Mouse (Mus musculus) hindbrain, embryonic 15.5 days (tissue): Measurements from ENCODE around the gene March9. TPM values are rescaled to one million over a fixed set of nuclear protein-coding genes. Genes with fewer than 3 reads are reported as not detected.

ENCODE experiments used
- ATAC-seq: fragments of 200-750 bp; cut with Nextera tagmentation; 2 replicates; pipeline ENCODE4 v1.8.0; 2017; ENCODE audit warnings: low read depth, moderate number of reproducible peaks, moderate TSS enrichment; ENCODE audit not compliant: low FRiP score
- H3K27ac ChIP-seq: fragments of 300-500 bp; sonication (generic); replicated peaks from 2 replicates; pipeline ENCODE4 v1.5.1; 2015; ENCODE audit warnings: mild to moderate bottlenecking, inconsistent platforms
- H3K27me3 ChIP-seq: fragments of 300-500 bp; sonication (generic); 2 replicates; pipeline ENCODE4 v1.6.1; 2015; ENCODE audit warnings: control low read depth, inconsistent platforms
- H3K36me3 ChIP-seq: fragments of 300-500 bp; sonication (generic); 2 replicates; pipeline ENCODE4 v1.6.1; 2015; ENCODE audit warnings: control low read depth, inconsistent platforms
- H3K4me1 ChIP-seq: fragments of 300-500 bp; sonication (generic); replicated peaks from 2 replicates; pipeline ENCODE4 v1.6.1; 2015; ENCODE audit warnings: control low read depth, inconsistent platforms
- H3K4me2 ChIP-seq: fragments of 300-500 bp; sonication (generic); 2 replicates; pipeline ENCODE4 v1.6.1; 2015; ENCODE audit warnings: moderate library complexity, mild to moderate bottlenecking, inconsistent platforms
- H3K4me3 ChIP-seq: fragments of 300-500 bp; sonication (generic); 2 replicates; pipeline ENCODE4 v1.5.1; 2015; ENCODE audit warnings: mild to moderate bottlenecking, inconsistent platforms
- H3K9ac ChIP-seq: fragments of 300-500 bp; sonication (generic); 2 replicates; pipeline ENCODE4 v1.6.1; 2015; ENCODE audit warnings: inconsistent platforms
- H3K9me3 ChIP-seq: fragments of 300-500 bp; sonication (generic); 2 replicates; pipeline ENCODE4 v1.6.1; 2016; ENCODE audit warnings: control low read depth, inconsistent platforms
- whole genome bisulfite sequencing: fragments of 180-500 bp; shearing (Covaris S2); methylation state at CpG from one replicate; pipeline ENCODE4 v1.1.7; 2015; 5-methylcytosine and 5-hydroxymethylcytosine counted together
- polyA plus RNA-seq: library from polyadenylated mRNA; unstranded; fragments of >200 nt; fragmentation: Nextera tagmentation; extraction: Ambion mirVana; gene quantifications from 2 replicates; pipeline ENCODE4 v1.2.1, GENCODE M21; 2015

Gene March9
- polyA plus RNA-seq, 1 experiment from 2014 or later = 8.4 TPM

DNA sequence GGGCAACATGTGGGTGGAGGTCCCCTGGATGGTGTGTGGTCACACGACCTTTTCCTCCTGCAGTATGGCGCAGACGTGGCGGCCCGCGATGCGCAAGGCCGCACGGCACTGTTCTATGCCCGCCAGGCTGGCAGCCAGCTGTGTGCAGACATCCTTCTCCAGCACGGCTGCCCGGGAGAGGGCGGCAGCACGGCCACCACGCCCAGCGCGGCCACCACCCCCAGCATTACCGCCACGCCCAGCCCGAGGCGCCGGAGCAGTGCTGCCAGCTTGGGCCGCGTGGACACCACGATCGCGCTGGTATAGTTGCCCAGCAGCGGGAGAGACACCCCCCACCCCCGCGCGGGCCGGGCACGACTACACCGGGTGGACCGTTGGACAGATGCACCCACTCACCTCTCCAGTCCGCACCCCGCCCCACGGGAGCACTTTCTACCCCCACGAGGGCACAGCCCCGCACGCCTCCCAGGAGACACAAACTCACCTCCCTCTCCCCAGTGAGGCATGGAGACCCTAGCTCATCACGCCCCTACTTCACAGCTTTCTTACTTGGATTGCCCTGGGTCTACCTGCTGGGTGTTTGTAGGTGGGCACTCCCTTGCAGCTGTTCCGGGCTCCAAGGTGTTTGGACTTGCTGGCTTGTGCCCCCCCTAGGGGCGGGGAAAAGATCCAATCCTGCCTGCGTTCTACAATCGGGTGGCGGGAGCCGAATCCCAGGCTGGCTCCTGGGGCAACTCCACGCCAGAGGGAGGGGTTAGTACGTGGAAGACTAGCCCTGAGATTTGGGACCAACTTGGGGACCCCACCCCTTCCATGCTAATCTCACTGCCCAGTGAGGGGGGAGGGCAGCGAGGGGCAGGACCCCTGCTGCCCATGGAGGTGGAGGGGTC lies 31.8 kb upstream of the March9 start:
- Histone ChIP-seq H3K27ac (no peak overlapping the region), H3K9me3 (no peaks in the 10 kb centered on the region), H3K9ac (no peak overlapping the region), H3K4me3 (peak overlapping the region; percentile 18), H3K27me3 (peaks cover 50% of the 10 kb centered on the region), H3K4me1 (peaks cover 32% of the 10 kb centered on the region), H3K4me2 (peak overlapping the region; percentile 44), H3K36me3 (peaks cover 33% of the 10 kb centered on the region)
- WGBS = 14% methylated on average over 48 of the region's 51 CpGs
- ATAC-seq = peak; percentile 35; the same call in 1 of the 2 replicates

DNA sequence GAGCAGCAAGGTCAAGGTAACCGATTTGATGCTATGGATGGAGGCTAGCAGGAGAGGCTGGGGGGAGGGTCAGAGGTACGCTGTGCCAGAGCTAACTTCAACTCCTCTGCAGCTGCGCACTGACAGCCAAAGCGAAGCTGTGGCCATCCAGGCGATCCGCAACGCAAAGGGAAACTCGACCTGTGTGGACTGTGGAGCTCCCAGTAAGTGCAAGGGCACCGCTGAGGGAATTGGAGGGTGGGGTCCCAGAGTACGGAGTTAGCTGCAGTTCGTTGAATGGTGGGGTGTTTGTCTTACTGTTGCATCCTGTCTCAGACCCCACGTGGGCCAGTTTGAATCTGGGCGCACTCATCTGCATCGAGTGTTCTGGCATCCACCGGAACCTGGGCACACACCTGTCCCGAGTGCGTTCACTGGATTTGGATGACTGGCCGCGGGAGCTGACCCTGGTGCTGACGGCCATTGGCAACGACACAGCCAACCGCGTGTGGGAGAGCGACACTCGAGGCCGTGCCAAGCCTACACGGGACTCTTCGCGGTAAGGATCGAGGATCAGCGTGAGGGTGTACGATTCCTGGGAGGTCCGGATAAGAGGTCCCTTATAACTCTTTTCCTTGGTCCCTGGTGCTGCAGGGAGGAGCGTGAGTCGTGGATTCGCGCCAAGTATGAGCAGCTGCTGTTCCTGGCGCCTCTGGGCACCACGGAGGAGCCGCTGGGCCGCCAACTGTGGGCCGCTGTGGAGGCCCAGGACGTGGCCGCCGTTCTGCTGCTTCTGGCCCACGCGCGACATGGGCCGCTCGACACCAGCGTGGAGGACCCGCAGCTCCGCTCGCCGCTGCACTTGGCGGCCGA lies 30.8 kb upstream of the March9 start:
- no peak overlapping the region for H3K27ac ChIP-seq

DNA sequence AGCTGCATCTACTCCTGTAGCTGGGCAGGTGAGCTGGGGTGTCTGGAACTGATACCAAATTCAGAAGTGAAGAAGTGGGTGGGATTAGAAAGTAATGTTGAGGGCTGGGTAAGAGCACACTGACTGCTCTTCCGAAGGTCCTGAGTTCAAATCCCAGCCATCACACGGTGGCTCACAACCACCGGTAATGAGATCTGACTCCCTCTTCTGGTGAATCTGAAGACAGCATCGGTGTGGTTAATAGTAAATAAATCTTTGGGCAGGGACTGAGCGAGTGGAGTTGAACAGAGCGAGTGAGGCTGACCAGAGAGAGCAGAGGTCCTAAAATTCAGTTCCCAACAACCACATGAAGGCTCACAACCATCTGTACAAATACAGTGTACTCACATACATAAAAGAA lies 25.6 kb upstream of the March9 start:
- Histone ChIP-seq H3K9ac (no peak overlapping the region), H3K9me3 (no peaks in the 10 kb centered on the region), H3K4me3 (no peak overlapping the region), H3K36me3 (peaks cover 49% of the 10 kb centered on the region), H3K27me3 (peaks cover 37% of the 10 kb centered on the region), H3K4me1 (peaks cover 32% of the 10 kb centered on the region), H3K4me2 (no peak overlapping the region), H3K27ac (no peak overlapping the region)
- ATAC-seq = no peak
- 69% methylated on average over 6 of the region's 6 CpGs for WGBS

More for the DNA sequence above, 30.8 kb upstream of the March9 start:
- no peak for ATAC-seq
- H3K9me3 ChIP-seq = no peaks in the 10 kb centered on the region
- no peak overlapping the region for H3K9ac ChIP-seq
- WGBS = 16% methylated on average over 57 of the region's 57 CpGs
- H3K27me3 ChIP-seq = peaks cover 51% of the 10 kb centered on the region
- H3K36me3 ChIP-seq = peaks cover 24% of the 10 kb centered on the region
- peak overlapping the region; percentile 18 for H3K4me3 ChIP-seq
- peaks cover 32% of the 10 kb centered on the region for H3K4me1 ChIP-seq
- peak overlapping the region; percentile 44 for H3K4me2 ChIP-seq

- no peak overlapping the region for H3K9ac ChIP-seq
- no peaks in the 10 kb centered on the region for H3K9me3 ChIP-seq
- no peak for ATAC-seq
- no peak overlapping the region for H3K27ac ChIP-seq
- no peak overlapping the region for H3K4me3 ChIP-seq
- peaks cover 31% of the 10 kb centered on the region for H3K27me3 ChIP-seq
- peaks cover 33% of the 10 kb centered on the region for H3K4me1 ChIP-seq
- H3K4me2 ChIP-seq = no peak overlapping the region
- WGBS = 85% methylated on average over 9 of the region's 9 CpGs
- H3K36me3 ChIP-seq = peaks cover 45% of the 10 kb centered on the region
These were observed 25.1 kb upstream of the March9 start for GRCm38 (mm10) chr10:127085052-127085451.

GRCm38 (mm10) chr10:127083915-127084306 lies 23.9 kb upstream of the March9 start:
- H3K4me1 ChIP-seq = peaks cover 37% of the 10 kb centered on the region
- no peak overlapping the region for H3K4me2 ChIP-seq
- WGBS = 56% methylated on average over 5 of the region's 5 CpGs
- no peak for ATAC-seq
- H3K9ac ChIP-seq = no peak overlapping the region
- H3K27me3 ChIP-seq = peaks cover 20% of the 10 kb centered on the region
- no peak overlapping the region for H3K4me3 ChIP-seq
- no peaks in the 10 kb centered on the region for H3K9me3 ChIP-seq
- peaks cover 44% of the 10 kb centered on the region for H3K36me3 ChIP-seq
- no peak overlapping the region for H3K27ac ChIP-seq

DNA sequence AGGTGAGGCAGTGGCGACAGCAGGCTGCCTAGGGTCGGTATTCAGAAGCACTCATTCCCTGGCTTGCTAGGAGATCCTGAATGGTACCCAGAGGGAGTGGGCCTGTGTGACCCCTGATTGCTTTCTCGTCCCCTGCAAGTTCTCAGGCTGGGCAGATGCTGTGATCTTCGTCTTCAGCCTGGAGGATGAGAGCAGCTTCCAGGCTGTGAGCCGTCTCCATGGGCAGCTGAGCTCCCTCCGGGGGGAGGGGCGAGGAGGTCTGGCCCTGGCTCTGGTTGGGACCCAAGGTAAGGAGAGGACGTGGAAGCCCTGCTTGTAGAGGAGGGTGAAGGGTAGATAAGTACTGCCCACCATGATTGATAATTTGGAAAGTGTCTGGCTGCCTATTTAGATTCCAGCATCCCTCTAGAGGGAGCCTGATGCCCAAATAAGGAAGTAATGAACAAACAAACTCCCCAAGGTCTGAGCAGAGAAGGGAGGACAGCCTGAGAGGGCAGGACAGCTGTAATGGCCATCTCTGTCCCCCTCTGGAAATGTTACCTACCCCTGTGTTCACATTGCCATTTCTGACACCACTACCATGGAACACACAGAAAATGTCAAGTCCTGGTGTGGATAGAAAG lies 23.4 kb upstream of the March9 start:
- Histone ChIP-seq H3K9me3 (no peaks in the 10 kb centered on the region), H3K4me3 (no peak overlapping the region), H3K27me3 (peaks cover 16% of the 10 kb centered on the region), H3K36me3 (peaks cover 41% of the 10 kb centered on the region), H3K9ac (no peak overlapping the region), H3K27ac (no peak overlapping the region), H3K4me2 (no peak overlapping the region), H3K4me1 (peaks cover 39% of the 10 kb centered on the region)
- no peak for ATAC-seq
- WGBS = 30% methylated on average over 8 of the region's 8 CpGs

GRCm38 (mm10) chr10:127081996-127082620 lies 22.1 kb upstream of the March9 start:
- Histone ChIP-seq H3K27ac (no peak overlapping the region), H3K4me3 (peak overlapping the region; percentile 91), H3K9ac (0 out of 2 replicates have a peak overlapping the region, but pooled peaks have one; percentile 90), H3K4me2 (peak overlapping the region; percentile 94), H3K9me3 (no peaks in the 10 kb centered on the region), H3K36me3 (peaks cover 28% of the 10 kb centered on the region), H3K27me3 (peaks cover 3% of the 10 kb centered on the region), H3K4me1 (peaks cover 52% of the 10 kb centered on the region)
- no peak for ATAC-seq
- 27% methylated on average over 8 of the region's 8 CpGs for WGBS

- H3K27ac ChIP-seq = peak overlapping the region; percentile 36; the same call in 1 of the 2 replicates
- peak overlapping the region; percentile 90 for H3K9ac ChIP-seq
- H3K27me3 ChIP-seq = no peaks in the 10 kb centered on the region
- ATAC-seq = no peak
- H3K9me3 ChIP-seq = no peaks in the 10 kb centered on the region
- H3K4me2 ChIP-seq = peak overlapping the region; percentile 94
- peak overlapping the region; percentile 91 for H3K4me3 ChIP-seq
- WGBS = 1% methylated on average over 48 of the region's 48 CpGs
- peaks cover 56% of the 10 kb centered on the region for H3K4me1 ChIP-seq
- peaks cover 26% of the 10 kb centered on the region for H3K36me3 ChIP-seq
These were observed 21.2 kb upstream of the March9 start for GRCm38 (mm10) chr10:127080901-127081780.

DNA sequence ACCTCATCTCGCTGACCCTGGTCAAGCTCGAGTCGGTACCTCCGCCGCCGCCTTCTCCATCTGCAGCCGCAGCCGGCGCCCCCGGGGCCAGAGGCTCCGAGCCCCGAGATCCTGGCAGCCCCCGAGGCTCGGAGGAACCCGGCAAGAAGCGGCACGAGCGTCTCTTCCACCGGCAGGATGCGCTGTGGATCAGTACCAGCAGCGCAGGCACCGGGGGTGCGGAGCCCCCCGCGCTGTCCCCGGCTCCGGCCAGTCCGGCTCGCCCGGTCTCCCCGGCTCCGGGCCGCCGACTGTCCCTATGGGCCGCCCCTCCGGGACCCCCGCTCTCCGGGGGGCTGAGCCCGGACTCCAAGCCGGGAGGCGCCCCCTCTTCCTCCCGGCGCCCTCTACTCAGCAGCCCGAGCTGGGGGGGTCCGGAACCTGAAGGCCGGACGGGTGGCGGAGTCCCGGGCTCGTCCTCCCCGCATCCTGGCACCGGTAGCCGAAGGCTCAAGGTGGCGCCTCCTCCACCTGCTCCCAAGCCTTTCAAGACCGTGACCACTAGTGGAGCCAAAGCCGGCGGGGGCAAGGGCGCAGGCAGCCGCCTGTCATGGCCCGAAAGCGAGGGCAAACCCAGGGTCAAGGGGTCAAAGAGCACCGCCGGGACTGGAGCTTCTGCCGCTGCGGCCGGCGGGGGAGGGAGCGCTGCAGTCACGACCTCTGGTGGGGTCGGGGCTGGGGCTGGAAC lies 19.8 kb upstream of the March9 start:
- ATAC-seq = no peak
- Histone ChIP-seq H3K9ac (peak overlapping the region; percentile 90), H3K36me3 (peaks cover 20% of the 10 kb centered on the region), H3K27me3 (no peaks in the 10 kb centered on the region), H3K4me2 (peak overlapping the region; percentile 94), H3K9me3 (no peaks in the 10 kb centered on the region), H3K4me1 (peaks cover 58% of the 10 kb centered on the region), H3K4me3 (peak overlapping the region; percentile 91), H3K27ac (peak overlapping the region; percentile 93)
- 1% methylated on average over 50 of the region's 70 CpGs for WGBS
